Mouse (Mus musculus) R1 (cell line): ENCODE results near the gene Kcne1.

ENCODE experiments used
- DNase-seq: peaks from one replicate; pipeline ENCODE4 v3.0.0-alpha.2; 2018; ENCODE audit warnings: low read depth, low spot score

The Kcne1 gene

GRCm38 (mm10) chr16:92309126-92309525 is 50.1 kb downstream of the Kcne1 start:
- DNase-seq, result no peak

DNA sequence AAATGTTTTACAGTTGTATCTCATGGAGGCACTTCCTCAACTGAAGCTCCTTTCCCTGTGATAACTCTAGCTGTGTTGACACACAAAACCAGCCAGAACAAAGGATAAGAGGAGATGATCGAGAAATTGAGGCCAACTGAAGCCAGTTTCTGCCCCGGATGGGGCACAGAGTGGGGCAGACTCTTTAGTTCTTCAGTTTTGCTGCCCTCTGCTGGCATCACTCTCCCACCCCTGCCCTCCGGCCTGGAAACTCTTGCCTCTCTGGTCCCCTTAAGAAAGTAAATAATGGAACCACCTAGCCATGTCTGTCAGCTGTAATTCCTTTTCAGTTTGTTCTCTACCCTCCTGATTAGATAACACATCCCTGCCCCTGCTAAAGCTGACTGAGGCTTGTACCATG is 51.3 kb downstream of the Kcne1 start:
- DNase-seq, result no peak

GRCm38 (mm10) chr16:92305519-92305918 is 53.7 kb downstream of the Kcne1 start:
- peak; percentile 69 for DNase-seq

GRCm38 (mm10) chr16:92302506-92302905 is 56.8 kb downstream of the Kcne1 start:
- peak; percentile 21 for DNase-seq

DNA sequence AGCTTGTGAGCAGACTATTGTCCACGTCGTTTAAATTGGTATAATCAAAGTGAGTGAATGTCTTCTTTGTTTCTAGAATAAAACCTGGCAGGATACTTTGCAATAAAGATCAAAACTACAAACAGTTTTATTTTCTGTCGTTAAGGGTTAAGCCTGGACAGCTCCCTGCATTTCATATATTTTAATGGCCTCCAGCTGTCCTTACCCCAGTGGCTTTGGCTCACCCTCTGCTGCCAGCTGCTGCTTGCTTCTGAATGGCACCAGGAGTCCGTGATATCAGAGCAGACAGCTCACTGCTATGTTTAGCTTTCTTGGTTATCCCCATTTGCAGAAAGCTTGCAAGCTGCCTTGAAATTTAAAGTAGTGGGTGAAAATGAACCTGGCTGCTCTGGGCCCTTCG is 57.3 kb downstream of the Kcne1 start:
- DNase-seq, result no peak

DNA sequence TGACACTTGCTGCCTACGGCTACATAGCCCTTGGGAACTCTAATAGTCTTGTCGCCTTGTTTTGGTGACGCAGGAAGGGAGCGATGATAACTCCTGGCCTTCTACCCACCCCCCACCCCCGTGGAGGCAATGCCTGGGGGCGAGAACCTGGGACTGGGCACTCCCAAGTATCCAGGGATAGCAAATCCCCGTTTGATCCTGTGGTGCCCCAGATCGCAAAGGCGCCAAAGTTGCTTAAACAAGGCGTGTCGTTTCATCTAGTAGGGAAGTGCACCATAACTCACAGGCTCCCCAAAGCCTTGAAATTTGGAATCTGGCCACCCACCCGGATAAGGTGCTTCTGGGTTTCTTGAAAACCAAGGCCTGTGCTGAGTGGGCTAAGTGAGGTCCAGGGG is 57.9 kb downstream of the Kcne1 start:
- DNase-seq, result no peak

GRCm38 (mm10) chr16:92300649-92301411 is 58.4 kb downstream of the Kcne1 start, which contains the start of gene Smim11:
Gene Smim11 (plus strand): TSS chr16:92301286.
- DNase-seq, result peak; percentile 98
